Mouse (Mus musculus): ENCODE results near the gene Rfwd3. TPM values are rescaled to one million over a fixed set of nuclear protein-coding genes. Genes with fewer than 3 reads are reported as not detected.

Gene Rfwd3
- polyA plus RNA-seq (2014; fragmentation: Illumina TruSeq; extraction: RNeasy Lipid Tissue Mini Kit (QIAGEN cat#74804); ENCODE audit: low read depth, low replicate concordance) = 66.0 TPM

GRCm38 (mm10) chr8:111299821-111300568, at the start of gene Rfwd3:
TSS of gene Rfwd3 (minus strand) at chr8:111300222.

GRCm38 (mm10) chr8:111337890-111338347, 37.9 kb upstream of the Rfwd3 start, which contains the start of gene Mlkl:
TSS of gene Mlkl (minus strand) at chr8:111338177.

GRCm38 (mm10) chr8:111258631-111259407, 41.2 kb downstream of the Rfwd3 start, which contains the start of gene Glg1:
TSS of gene Glg1 (minus strand) at chr8:111259216.

Other genes with a start within 250 kb of the Rfwd3 start
- 0.87 TPM for gene Exosc6, start 243.9 kb downstream of the Rfwd3 start, polyA plus RNA-seq (2014; fragmentation: Illumina TruSeq; extraction: RNeasy Lipid Tissue Mini Kit (QIAGEN cat#74804); ENCODE audit: low read depth, low replicate concordance)
- gene Clec18a, start 207.8 kb downstream of the Rfwd3 start, polyA plus RNA-seq (2014; fragmentation: Illumina TruSeq; extraction: RNeasy Lipid Tissue Mini Kit (QIAGEN cat#74804); ENCODE audit: low read depth, low replicate concordance) = 0.31 TPM
- 19.2 TPM for gene Pdpr, start 205.6 kb downstream of the Rfwd3 start, polyA plus RNA-seq (2014; fragmentation: Illumina TruSeq; extraction: RNeasy Lipid Tissue Mini Kit (QIAGEN cat#74804); ENCODE audit: low read depth, low replicate concordance)
- 20.3 TPM for gene Glg1, start 41.0 kb downstream of the Rfwd3 start, polyA plus RNA-seq (2014; fragmentation: Illumina TruSeq; extraction: RNeasy Lipid Tissue Mini Kit (QIAGEN cat#74804); ENCODE audit: low read depth, low replicate concordance)
- 11.0 TPM for gene Mlkl, start 38.0 kb upstream of the Rfwd3 start, polyA plus RNA-seq (2014; fragmentation: Illumina TruSeq; extraction: RNeasy Lipid Tissue Mini Kit (QIAGEN cat#74804); ENCODE audit: low read depth, low replicate concordance)
- gene Fa2h, start 93.6 kb upstream of the Rfwd3 start, polyA plus RNA-seq (2014; fragmentation: Illumina TruSeq; extraction: RNeasy Lipid Tissue Mini Kit (QIAGEN cat#74804); ENCODE audit: low read depth, low replicate concordance) = 28.0 TPM
- gene Wdr59, start 221.9 kb upstream of the Rfwd3 start, polyA plus RNA-seq (2014; fragmentation: Illumina TruSeq; extraction: RNeasy Lipid Tissue Mini Kit (QIAGEN cat#74804); ENCODE audit: low read depth, low replicate concordance) = 3.8 TPM
- 17.4 TPM for gene Znrf1, start 235.9 kb upstream of the Rfwd3 start, polyA plus RNA-seq (2014; fragmentation: Illumina TruSeq; extraction: RNeasy Lipid Tissue Mini Kit (QIAGEN cat#74804); ENCODE audit: low read depth, low replicate concordance)